Mouse (Mus musculus): ENCODE data around the gene Aqp6. TPM values are rescaled to one million over a fixed set of nuclear protein-coding genes. Genes with fewer than 3 reads are reported as not detected.

Gene Aqp6
- polyA plus RNA-seq, 1 experiment from 2014 or later, result not detected

DNA sequence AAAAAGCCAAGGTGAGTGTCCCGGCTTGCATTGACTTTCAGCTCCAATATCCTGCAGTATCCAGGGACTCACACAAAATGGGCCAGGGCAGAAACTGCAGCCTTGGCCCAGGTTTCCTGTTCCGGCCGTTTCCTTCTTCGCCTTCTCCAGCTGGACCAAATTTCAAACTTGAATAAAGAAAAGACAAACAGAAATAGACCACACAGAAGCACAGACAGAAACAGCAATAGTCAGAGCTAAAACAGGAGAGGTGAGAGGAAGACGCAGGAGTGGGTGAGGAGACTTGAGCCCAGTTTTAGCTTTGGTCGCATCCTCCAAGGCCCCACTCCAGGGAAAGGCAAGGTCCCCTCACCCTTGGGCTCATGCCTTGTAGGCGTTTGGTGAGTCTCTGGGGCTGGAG, 2.0 kb downstream of the Aqp6 start:
- Histone ChIP-seq H3K9ac (ENCODE audit: low read depth, low read length) (no peak overlapping the region), H3K27ac (ENCODE audit: low read depth, low read length) (no peak overlapping the region), H3K4me3 (ENCODE audit: low read depth, low read length) (no peak overlapping the region), H3K27me3 (replicated peaks; ENCODE audit: control insufficient read depth, insufficient read depth, low read length) (peaks cover 73% of the 10 kb centered on the region), H3K4me2 (no peak overlapping the region), H3K9me3 (ENCODE audit: control insufficient read depth, low read length) (no peaks in the 10 kb centered on the region), H3K4me1 (replicated peaks; ENCODE audit: control insufficient read depth, insufficient read depth, low read length) (peaks cover 16% of the 10 kb centered on the region), H3K36me3 (ENCODE audit: control insufficient read depth, insufficient read depth, low read length) (no peaks in the 10 kb centered on the region)
- no peak for DNase-seq (ENCODE audit: low spot score)
- 78% methylated on average over 7 of the region's 7 CpGs for WGBS
- ATAC-seq (replicated peaks; ENCODE audit: low FRiP score), result no peak

DNA sequence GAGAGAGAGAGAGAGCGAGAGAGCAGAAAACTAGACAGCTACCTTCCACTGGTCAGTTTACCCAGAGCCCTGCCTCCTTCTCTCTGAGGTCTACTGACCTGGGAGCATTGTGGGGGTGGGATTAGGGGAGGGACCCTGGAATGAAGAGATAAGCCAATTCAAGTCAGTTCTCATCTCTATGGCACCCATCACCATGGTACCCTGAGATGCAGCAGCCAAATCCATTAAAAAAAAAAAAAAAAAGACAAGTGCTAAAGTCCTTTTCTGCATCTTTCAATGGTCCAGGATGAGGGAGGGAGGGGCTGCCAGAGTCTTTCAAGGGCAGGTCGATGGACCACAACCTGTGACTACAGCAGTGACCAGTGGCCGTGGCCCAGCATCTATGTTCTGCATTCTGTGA, 4.4 kb downstream of the Aqp6 start:
- H3K4me3 ChIP-seq (ENCODE audit: low read depth, low read length), result no peak overlapping the region
- H3K4me2 ChIP-seq, result no peak overlapping the region
- peaks cover 61% of the 10 kb centered on the region for H3K27me3 ChIP-seq (replicated peaks; ENCODE audit: control insufficient read depth, insufficient read depth, low read length)
- H3K36me3 ChIP-seq (ENCODE audit: control insufficient read depth, insufficient read depth, low read length), result no peaks in the 10 kb centered on the region
- H3K27ac ChIP-seq (ENCODE audit: low read depth, low read length), result no peak overlapping the region
- H3K9ac ChIP-seq (ENCODE audit: low read depth, low read length), result no peak overlapping the region
- ATAC-seq (replicated peaks; ENCODE audit: low FRiP score) (no peak), DNase-seq (ENCODE audit: low spot score) (no peak)
- no peaks in the 10 kb centered on the region for H3K9me3 ChIP-seq (ENCODE audit: control insufficient read depth, low read length)
- 85% methylated on average over 3 of the region's 3 CpGs for WGBS
- peaks cover 14% of the 10 kb centered on the region for H3K4me1 ChIP-seq (replicated peaks; ENCODE audit: control insufficient read depth, insufficient read depth, low read length)

DNA sequence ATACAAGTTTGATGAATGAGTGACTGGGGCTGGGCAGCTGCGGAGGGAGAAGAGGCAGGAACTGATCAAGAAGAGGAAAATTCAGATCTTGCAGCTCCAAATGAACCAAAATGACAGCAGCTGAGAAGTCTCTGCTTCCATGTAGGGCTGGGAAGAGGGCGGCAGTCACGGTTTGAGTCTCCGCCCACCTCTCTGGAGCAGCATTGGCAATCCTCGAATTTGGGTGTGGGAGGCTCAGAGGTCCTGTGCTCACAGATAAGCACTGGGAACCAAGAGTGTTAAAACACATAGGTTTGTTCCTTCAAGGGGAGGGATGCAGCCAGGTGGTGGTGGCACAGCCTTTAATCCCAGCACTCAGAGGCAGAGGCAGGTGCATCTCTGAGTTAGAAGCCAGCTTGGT, 5.3 kb downstream of the Aqp6 start:
- Histone ChIP-seq H3K4me3 (ENCODE audit: low read depth, low read length) (no peak overlapping the region), H3K36me3 (ENCODE audit: control insufficient read depth, insufficient read depth, low read length) (no peaks in the 10 kb centered on the region), H3K27ac (ENCODE audit: low read depth, low read length) (no peak overlapping the region), H3K4me2 (no peak overlapping the region), H3K9ac (ENCODE audit: low read depth, low read length) (no peak overlapping the region), H3K4me1 (replicated peaks; ENCODE audit: control insufficient read depth, insufficient read depth, low read length) (peaks cover 14% of the 10 kb centered on the region), H3K9me3 (ENCODE audit: control insufficient read depth, low read length) (no peaks in the 10 kb centered on the region), H3K27me3 (replicated peaks; ENCODE audit: control insufficient read depth, insufficient read depth, low read length) (peaks cover 58% of the 10 kb centered on the region)
- 19% methylated on average over 5 of the region's 5 CpGs for WGBS
- DNase-seq (ENCODE audit: low spot score) (no peak), ATAC-seq (replicated peaks; ENCODE audit: low FRiP score) (peak; percentile 74)

DNA sequence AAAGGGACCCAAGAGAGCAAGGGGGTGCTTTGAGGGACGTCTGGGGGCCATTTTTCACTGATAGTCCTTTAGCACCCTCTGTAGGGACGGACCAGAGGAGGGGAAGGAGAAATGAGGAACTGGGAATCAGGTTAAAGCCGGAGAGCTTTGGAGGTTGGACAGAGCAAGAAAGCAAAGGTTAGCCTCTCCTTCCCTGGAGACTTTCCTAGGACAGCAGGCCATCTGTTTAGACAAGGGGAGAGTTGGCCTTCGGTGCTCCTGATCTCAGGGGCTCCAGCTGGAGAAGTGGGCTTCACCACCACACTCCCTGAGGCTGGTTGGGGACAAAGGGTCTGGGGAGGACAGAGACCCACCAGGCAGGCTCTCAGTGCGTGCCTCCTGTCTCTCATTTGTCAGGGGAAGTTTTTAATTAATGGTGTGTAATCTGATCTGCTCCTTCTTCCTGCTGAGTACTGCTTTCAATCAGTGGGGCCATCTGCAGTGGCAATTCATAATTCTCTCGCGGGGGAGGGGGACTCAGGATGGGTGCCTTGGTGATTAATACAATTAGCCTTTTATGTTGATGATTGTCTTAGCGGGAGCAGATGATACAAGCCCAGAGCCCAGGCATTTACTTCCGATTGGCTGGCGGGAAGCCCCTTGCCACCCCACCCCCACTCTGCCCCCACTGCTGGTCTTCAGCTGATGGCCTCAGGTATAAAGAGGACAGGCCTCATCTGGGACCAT, 6.4 kb downstream of the Aqp6 start:
- Histone ChIP-seq H3K27ac (ENCODE audit: low read depth, low read length) (no peak overlapping the region), H3K9me3 (ENCODE audit: control insufficient read depth, low read length) (0 out of 2 replicates have a peak, but pooled peaks cover 1% of the 10 kb centered on the region), H3K4me1 (replicated peaks; ENCODE audit: control insufficient read depth, insufficient read depth, low read length) (peaks cover 14% of the 10 kb centered on the region), H3K9ac (ENCODE audit: low read depth, low read length) (no peak overlapping the region), H3K36me3 (ENCODE audit: control insufficient read depth, insufficient read depth, low read length) (no peaks in the 10 kb centered on the region), H3K4me2 (no peak overlapping the region), H3K27me3 (replicated peaks; ENCODE audit: control insufficient read depth, insufficient read depth, low read length) (peaks cover 55% of the 10 kb centered on the region), H3K4me3 (ENCODE audit: low read depth, low read length) (no peak overlapping the region)
- WGBS, result 29% methylated on average over 10 of the region's 10 CpGs
- no peak for DNase-seq (ENCODE audit: low spot score)
- ATAC-seq (replicated peaks; ENCODE audit: low FRiP score), result no peak

DNA sequence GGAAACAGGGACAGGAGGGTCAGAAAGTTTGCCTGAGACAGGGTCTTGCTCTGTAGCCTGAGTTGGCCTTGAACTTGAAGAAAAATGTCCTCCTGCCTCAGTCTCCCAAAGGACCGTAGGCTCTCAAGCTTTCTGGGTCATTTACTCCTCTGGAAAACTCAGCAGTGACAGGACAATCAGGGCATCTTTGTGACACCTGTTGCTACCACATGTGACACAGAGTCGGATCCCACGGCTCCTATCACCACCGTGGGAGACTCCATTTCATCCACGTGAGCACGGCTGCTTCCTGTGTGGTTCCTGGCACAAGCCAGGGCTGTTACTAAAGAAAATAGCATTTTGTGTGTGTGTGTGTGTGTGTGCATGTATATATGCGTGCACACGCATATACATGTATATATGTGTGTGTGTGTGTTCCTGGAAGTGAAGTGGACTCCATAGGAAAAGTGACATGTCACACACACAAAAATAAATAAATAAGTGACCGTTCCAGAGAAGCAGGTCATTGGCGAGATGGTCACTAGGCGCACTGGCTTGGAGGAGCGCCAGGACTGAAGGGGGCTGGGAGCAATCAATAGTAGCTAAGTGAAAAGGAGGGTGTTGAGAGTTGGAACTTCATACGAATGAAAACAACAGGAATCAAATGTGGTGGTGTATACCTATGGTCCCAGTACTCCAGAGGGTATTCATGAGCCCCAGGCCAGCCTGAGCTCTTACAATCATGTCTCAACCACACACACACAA, 7.4 kb downstream of the Aqp6 start:
- 78% methylated on average over 13 of the region's 13 CpGs for WGBS

DNA sequence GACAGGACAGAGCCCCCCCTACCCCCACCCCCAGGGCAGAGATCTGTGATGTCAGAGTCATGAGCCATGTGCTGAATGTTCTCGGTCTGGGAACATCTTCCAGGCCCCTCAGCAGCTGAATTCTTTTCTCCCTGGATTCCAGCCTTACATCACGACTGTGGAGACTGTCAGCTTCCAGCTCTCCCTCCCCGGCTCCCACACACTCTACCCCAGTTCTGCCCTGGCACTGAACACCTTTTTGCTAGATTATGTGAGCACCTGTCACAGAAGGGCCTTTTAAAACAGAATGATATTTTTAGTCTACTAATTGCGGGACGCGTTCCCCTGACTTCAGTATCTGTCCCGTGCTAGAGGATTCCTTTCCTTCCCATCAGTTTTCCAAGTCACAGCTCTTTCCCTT, 10.4 kb downstream of the Aqp6 start:
- ATAC-seq (replicated peaks; ENCODE audit: low FRiP score), result no peak
- 54% methylated on average over 7 of the region's 7 CpGs for WGBS

More for the DNA sequence above, 7.4 kb downstream of the Aqp6 start:
- Histone ChIP-seq H3K36me3 (ENCODE audit: control insufficient read depth, insufficient read depth, low read length) (no peaks in the 10 kb centered on the region), H3K4me3 (ENCODE audit: low read depth, low read length) (no peak overlapping the region), H3K27me3 (replicated peaks; ENCODE audit: control insufficient read depth, insufficient read depth, low read length) (peaks cover 48% of the 10 kb centered on the region), H3K4me2 (no peak overlapping the region), H3K9ac (ENCODE audit: low read depth, low read length) (no peak overlapping the region), H3K9me3 (ENCODE audit: control insufficient read depth, low read length) (0 out of 2 replicates have a peak, but pooled peaks cover 2% of the 10 kb centered on the region), H3K4me1 (replicated peaks; ENCODE audit: control insufficient read depth, insufficient read depth, low read length) (peaks cover 14% of the 10 kb centered on the region), H3K27ac (ENCODE audit: low read depth, low read length) (no peak overlapping the region)
- DNase-seq (ENCODE audit: low spot score), result no peak
- no peak for ATAC-seq (replicated peaks; ENCODE audit: low FRiP score)

DNA sequence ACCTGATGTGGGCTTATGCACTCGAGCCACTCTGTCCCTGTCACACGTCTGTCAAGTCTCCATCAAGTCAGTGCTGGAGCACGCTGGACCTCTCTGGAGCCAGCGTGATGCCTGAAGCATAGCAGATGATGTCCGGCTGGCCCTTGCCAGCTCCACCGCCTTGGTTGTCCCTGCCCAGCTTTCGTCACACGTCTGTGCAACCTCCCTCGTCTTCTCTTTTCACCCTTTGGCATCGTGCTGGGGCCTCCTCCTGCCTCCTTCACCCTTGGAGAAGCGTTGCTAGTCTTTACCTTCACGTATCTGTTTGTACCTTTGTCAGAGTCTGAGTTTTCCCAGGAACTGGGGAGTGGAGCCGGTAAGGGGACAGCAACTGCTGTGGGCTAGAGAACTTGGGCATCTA, 13.1 kb downstream of the Aqp6 start:
- Histone ChIP-seq H3K4me1 (replicated peaks; ENCODE audit: control insufficient read depth, insufficient read depth, low read length) (peaks cover 6% of the 10 kb centered on the region; the same call in 1 of the 2 replicates), H3K36me3 (ENCODE audit: control insufficient read depth, insufficient read depth, low read length) (no peaks in the 10 kb centered on the region), H3K27me3 (replicated peaks; ENCODE audit: control insufficient read depth, insufficient read depth, low read length) (peaks cover 34% of the 10 kb centered on the region), H3K9me3 (ENCODE audit: control insufficient read depth, low read length) (0 out of 2 replicates have a peak, but pooled peaks cover 2% of the 10 kb centered on the region), H3K9ac (ENCODE audit: low read depth, low read length) (no peak overlapping the region), H3K4me3 (ENCODE audit: low read depth, low read length) (no peak overlapping the region), H3K27ac (ENCODE audit: low read depth, low read length) (peak overlapping the region; percentile 10; the same call in 1 of the 2 replicates), H3K4me2 (no peak overlapping the region)
- no peak for ATAC-seq (replicated peaks; ENCODE audit: low FRiP score)
- 63% methylated on average over 13 of the region's 13 CpGs for WGBS
- no peak for DNase-seq (ENCODE audit: low spot score)

More for the DNA sequence above, 10.4 kb downstream of the Aqp6 start:
- Histone ChIP-seq H3K9ac (ENCODE audit: low read depth, low read length) (no peak overlapping the region), H3K9me3 (ENCODE audit: control insufficient read depth, low read length) (0 out of 2 replicates have a peak, but pooled peaks cover 2% of the 10 kb centered on the region), H3K4me2 (no peak overlapping the region), H3K4me1 (replicated peaks; ENCODE audit: control insufficient read depth, insufficient read depth, low read length) (peaks cover 17% of the 10 kb centered on the region), H3K27me3 (replicated peaks; ENCODE audit: control insufficient read depth, insufficient read depth, low read length) (peaks cover 42% of the 10 kb centered on the region), H3K4me3 (ENCODE audit: low read depth, low read length) (no peak overlapping the region), H3K27ac (ENCODE audit: low read depth, low read length) (no peak overlapping the region), H3K36me3 (ENCODE audit: control insufficient read depth, insufficient read depth, low read length) (no peaks in the 10 kb centered on the region)
- DNase-seq (ENCODE audit: low spot score), result no peak

DNA sequence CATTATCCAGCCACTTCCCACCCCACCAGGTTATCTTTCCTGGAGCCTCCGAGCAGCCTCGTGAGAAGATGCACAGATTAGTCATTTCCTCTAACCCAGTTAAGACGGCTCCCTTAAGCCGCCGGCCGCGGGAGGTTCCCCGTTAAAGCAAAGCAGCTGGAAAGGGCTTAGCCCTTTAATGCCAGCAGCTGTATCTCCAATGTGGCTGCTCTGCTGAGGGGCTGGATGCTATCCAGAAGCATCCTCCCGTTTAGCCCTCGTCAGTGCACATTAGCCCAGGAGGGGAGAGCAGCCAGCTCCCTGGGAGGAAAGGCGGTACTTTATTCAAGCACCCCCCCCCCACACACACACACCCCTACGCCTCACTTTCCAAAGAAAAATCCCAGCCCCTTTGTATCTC, 13.6 kb downstream of the Aqp6 start:
- ATAC-seq (replicated peaks; ENCODE audit: low FRiP score) (no peak), DNase-seq (ENCODE audit: low spot score) (no peak)
- Histone ChIP-seq H3K9ac (ENCODE audit: low read depth, low read length) (no peak overlapping the region), H3K4me3 (ENCODE audit: low read depth, low read length) (no peak overlapping the region), H3K4me2 (no peak overlapping the region), H3K27me3 (replicated peaks; ENCODE audit: control insufficient read depth, insufficient read depth, low read length) (peaks cover 34% of the 10 kb centered on the region), H3K9me3 (ENCODE audit: control insufficient read depth, low read length) (0 out of 2 replicates have a peak, but pooled peaks cover 2% of the 10 kb centered on the region), H3K36me3 (ENCODE audit: control insufficient read depth, insufficient read depth, low read length) (no peaks in the 10 kb centered on the region), H3K4me1 (replicated peaks; ENCODE audit: control insufficient read depth, insufficient read depth, low read length) (peaks cover 6% of the 10 kb centered on the region; the same call in 1 of the 2 replicates), H3K27ac (ENCODE audit: low read depth, low read length) (peak overlapping the region; percentile 10; the same call in 1 of the 2 replicates)
- 16% methylated on average over 12 of the region's 12 CpGs for WGBS
